Mouse (Mus musculus) stomach, postnatal 0 days (tissue): ENCODE measurements at regions not wholly inside any gene's neighbourhood (a gene's known extent, or its start where the extent isn't known, plus 50 kb on each side); places are given as distances from the start of the nearest gene placed in this dataset.
"Not testable (repeated sequence)": the region's sequence is repeated elsewhere in the genome, so short reads cannot be mapped to it uniquely, and the experiment has no call there.

Source experiments
- ATAC-seq: fragments of 200-750 bp; cut with Nextera tagmentation; 2 replicates; pipeline ENCODE4 v1.8.0; 2017; ENCODE audit not compliant: low FRiP score, low TSS enrichment
- DNase-seq: peaks from one replicate; pipeline ENCODE4 v3.0.0-alpha.2; 2016; ENCODE audit warnings: low spot score
- H3K27ac ChIP-seq: fragments of 300-500 bp; sonication (generic); replicated peaks from 2 replicates; pipeline ENCODE4 v1.5.1; 2014; ENCODE audit warnings: mild to moderate bottlenecking, control low read depth
- H3K27me3 ChIP-seq: fragments of 300-500 bp; sonication (generic); 2 replicates; pipeline ENCODE4 v1.6.1; 2014; ENCODE audit warnings: low read length; ENCODE audit not compliant: control insufficient read depth, insufficient read depth
- H3K36me3 ChIP-seq: fragments of 300-500 bp; sonication (generic); 2 replicates; pipeline ENCODE4 v1.6.1; 2014; ENCODE audit warnings: low read length, mixed read lengths; ENCODE audit not compliant: control insufficient read depth, insufficient read depth
- H3K4me1 ChIP-seq: fragments of 300-500 bp; sonication (generic); replicated peaks from 2 replicates; pipeline ENCODE4 v1.6.1; 2014; ENCODE audit warnings: antibody characterized with exemption; ENCODE audit not compliant: control insufficient read depth, insufficient read depth
- H3K4me2 ChIP-seq: fragments of 300-500 bp; sonication (generic); replicated peaks from 2 replicates; pipeline ENCODE4 v1.6.1; 2014; ENCODE audit warnings: low read depth, mild to moderate bottlenecking, control low read depth, moderate library complexity
- H3K4me3 ChIP-seq: fragments of 300-500 bp; sonication (generic); 2 replicates; pipeline ENCODE4 v1.5.1; 2014; ENCODE audit warnings: low read depth, low read length, control low read depth
- H3K9ac ChIP-seq: fragments of 300-500 bp; sonication (generic); 2 replicates; pipeline ENCODE4 v1.6.1; 2014; ENCODE audit warnings: mild to moderate bottlenecking, low read length, control low read depth, mixed read lengths
- H3K9me3 ChIP-seq: fragments of 300-500 bp; sonication (generic); 2 replicates; pipeline ENCODE4 v1.6.1; 2016; ENCODE audit warnings: low read length; ENCODE audit not compliant: control insufficient read depth
- CTCF ChIP-seq: IDR thresholded peaks from 2 replicates; pipeline ENCODE4 v1.5.1; 2016; ENCODE audit warnings: antibody characterized with exemption, low read depth, mild to moderate bottlenecking, moderate library complexity
- EP300 ChIP-seq: optimal IDR thresholded peaks from 2 replicates; pipeline ENCODE3; 2016; ENCODE audit warnings: antibody characterized with exemption
- WGBS: fragments of 180-500 bp; shearing (Covaris S2); extraction: QIAGEN DNeasy Blood & Tissue Kit; methylation state at CpG from one replicate; pipeline ENCODE4 v1.1.7; 2014; 5-methylcytosine and 5-hydroxymethylcytosine counted together

DNA sequence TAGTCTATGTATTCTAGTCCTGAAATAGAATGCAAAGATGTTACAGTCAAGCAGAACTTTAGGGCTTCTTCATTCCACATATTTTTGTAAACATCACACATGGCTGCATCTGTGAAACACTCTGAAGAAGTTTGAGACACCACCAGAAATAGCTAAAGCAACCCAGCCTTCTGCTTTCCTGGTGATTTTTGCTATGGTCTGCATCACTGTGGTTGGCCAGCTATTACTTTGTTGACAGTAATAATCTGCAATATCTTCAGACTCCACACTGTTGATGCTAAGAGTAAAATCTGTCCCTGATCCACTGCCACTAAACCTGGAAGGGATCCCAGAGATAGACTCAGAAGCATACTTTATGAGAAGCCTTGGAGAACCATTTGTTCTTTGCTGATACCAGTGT, 1065.7 kb downstream of the Rpia start:
- Histone ChIP-seq H3K4me2 (no peak overlapping the region), H3K9me3 (no peaks in the 10 kb centered on the region), H3K27me3 (no peaks in the 10 kb centered on the region), H3K4me1 (no peaks in the 10 kb centered on the region), H3K27ac (no peak overlapping the region), H3K9ac (no peak overlapping the region), H3K36me3 (no peaks in the 10 kb centered on the region), H3K4me3 (no peak overlapping the region)
- no peak for ATAC-seq
- TF ChIP-seq EP300 = no peak
- no peak for TF ChIP-seq CTCF
- no peak for DNase-seq

DNA sequence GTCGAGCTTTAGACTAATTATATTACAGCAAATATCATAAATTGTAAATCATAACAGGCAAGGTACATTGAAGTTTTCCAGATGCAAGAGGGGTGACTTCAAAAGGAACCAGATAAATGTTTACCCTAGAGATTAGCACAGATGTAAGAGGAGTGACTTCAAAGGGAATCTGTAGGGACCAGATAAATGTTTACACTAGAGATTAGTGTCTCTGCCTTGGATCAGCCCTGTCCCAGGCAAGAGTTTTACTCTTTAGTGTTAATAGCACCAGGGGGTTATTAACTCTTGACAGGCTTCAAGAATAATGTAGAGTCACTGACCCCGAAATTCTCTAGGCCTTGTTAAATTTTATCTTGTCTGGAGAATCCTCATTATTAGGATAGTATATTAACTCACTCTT, 1089.2 kb downstream of the Rpia start:
- not testable (repeated sequence) for H3K27me3 ChIP-seq, H3K4me3 ChIP-seq, H3K4me1 ChIP-seq, ATAC-seq, DNase-seq, H3K27ac ChIP-seq, H3K36me3 ChIP-seq, H3K9me3 ChIP-seq, H3K4me2 ChIP-seq, H3K9ac ChIP-seq
- 22% methylated on average over 2 of the region's 2 CpGs for WGBS

GRCm38 (mm10) chr6:69681172-69681571, 1110.9 kb downstream of the Rpia start:
- Histone ChIP-seq H3K27ac (no peak overlapping the region), H3K36me3 (no peaks in the 10 kb centered on the region), H3K4me2 (no peak overlapping the region), H3K9me3 (no peaks in the 10 kb centered on the region), H3K9ac (no peak overlapping the region), H3K4me3 (no peak overlapping the region), H3K4me1 (no peaks in the 10 kb centered on the region), H3K27me3 (no peaks in the 10 kb centered on the region)
- DNase-seq = no peak
- WGBS = 57% methylated on average over 1 of the region's 1 CpGs
- TF ChIP-seq CTCF = no peak
- TF ChIP-seq EP300 = no peak
- no peak for ATAC-seq

GRCm38 (mm10) chr6:69662426-69662825, 1129.6 kb downstream of the Rpia start:
- not testable (repeated sequence) for ATAC-seq, H3K4me1 ChIP-seq, H3K27me3 ChIP-seq, DNase-seq, H3K9me3 ChIP-seq, H3K9ac ChIP-seq, H3K4me3 ChIP-seq, H3K4me2 ChIP-seq, H3K36me3 ChIP-seq, H3K27ac ChIP-seq
- 48% methylated on average over 1 of the region's 1 CpGs for WGBS
